Mouse (Mus musculus): ENCODE measurements around the gene Vps37c.

The Vps37c gene

DNA sequence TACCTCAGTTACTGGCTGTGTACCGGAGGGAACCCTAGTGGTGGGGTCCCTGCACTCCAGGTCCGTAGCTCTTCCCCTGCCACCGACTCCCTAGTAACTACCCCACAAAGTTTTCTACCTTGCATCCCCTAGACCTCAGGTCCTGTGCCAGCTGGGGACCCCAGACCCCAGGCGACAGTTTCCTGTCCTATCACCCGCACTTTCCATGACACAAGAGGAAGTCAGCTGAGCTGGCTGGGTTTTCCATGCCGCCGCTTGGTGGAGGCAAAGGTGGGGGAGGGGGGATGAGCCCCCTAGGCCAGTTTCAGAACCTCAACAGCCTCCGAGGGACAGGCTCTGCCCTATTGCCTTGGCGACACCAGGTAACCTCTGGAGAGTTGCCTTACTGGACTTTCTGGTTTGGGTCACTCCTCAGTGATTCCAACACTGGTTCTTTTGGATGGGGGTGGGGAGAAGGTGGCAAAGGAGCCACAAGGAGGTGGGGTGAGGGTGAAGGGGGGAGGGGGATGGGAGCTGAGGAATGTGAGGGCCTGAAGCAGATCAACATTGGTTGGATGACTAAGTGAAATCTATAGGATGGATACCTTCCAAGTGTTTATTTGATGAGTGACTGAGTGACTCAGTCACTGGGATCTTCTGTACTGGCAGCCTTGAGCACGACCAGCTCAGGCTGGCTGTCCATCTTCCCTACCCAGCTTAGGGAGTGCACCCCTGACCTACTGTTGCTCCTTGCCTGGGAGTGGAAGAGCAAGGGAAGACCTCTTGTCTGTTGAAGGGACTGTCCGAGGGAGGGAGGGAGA lies 52.3 kb downstream of the Vps37c start:
- no peak for DNase-seq (ENCODE audit: low read depth, low spot score)

DNA sequence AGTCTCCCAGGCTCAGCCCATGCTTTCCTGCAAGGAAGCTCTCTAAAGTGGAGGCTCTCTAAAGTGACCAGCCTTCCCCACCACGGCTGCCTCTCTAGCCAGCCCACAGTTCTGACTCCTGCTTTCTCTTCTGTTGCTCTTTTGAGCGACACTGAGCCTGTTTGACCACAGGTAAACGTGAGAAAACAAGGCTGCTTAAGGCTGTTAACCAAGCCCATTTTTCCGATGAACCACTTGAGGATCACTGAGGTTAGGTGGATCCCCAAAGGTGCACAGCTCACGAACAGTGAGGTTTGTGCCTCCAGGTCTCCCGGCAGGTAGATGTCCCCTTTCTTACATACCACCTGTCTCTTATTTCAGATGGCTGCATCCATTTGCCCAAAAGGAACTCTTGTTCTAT lies 53.6 kb downstream of the Vps37c start:
- DNase-seq (ENCODE audit: low read depth, low spot score), result no peak

DNA sequence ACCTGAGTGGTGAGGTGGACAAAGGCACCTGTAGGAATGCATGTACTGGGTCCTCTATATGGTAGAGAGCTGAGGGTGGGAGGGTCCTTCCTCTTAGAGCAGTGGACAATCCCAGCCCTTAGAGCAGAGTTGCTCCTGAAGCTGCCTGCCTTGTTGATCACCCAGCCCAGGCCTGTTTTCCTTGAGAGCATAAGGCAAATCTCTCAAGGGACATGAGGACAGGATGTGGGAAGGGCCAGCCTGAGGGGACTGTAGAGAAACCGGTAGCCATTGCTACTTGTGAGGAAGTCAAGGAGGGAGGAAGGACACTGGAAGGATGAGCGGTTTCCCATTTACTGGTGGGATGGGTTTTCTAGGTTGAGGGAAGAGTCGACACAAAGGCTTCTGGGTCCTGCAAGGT lies 54.0 kb downstream of the Vps37c start:
- DNase-seq (ENCODE audit: low read depth, low spot score), result no peak

DNA sequence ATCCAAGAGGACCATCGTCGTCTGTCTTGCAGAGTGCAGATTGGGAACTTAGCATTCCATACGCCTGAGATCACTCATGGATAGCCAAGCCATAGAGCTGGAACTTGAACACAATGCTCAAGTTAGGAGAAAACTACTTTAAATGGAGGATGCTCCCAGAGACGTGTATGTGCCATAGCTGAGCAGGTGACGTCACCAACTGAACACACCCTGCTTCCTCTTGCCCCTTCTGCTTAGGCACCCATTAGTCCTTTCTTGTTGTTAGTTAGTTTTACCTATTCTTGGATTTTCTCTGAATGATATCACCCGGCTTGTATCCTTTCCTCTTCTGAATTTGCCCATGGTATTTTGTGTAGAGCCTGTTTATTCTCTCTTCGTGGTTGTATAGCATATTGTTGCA lies 58.6 kb downstream of the Vps37c start:
- no peak for DNase-seq (ENCODE audit: low read depth, low spot score)

DNA sequence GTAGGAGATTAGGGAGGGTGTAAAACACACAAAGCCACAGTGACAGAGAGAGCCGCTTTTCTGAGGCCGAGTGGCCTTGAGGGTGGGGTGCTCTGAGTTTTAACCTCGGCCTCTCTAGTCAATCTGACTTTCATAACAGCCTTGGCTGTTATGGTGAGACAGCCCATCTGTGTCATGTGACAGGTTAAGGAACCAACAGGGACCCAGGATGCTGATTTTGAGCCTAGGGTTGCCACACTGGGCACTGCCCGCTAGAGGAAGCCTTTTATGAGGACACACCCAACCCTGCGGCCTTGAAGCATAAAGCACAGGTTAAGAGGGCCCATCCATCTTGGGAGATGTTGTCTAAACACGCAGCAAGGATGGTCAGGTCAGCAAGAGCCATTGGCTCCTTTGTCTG lies 59.2 kb downstream of the Vps37c start:
- DNase-seq (ENCODE audit: low read depth, low spot score), result no peak

DNA sequence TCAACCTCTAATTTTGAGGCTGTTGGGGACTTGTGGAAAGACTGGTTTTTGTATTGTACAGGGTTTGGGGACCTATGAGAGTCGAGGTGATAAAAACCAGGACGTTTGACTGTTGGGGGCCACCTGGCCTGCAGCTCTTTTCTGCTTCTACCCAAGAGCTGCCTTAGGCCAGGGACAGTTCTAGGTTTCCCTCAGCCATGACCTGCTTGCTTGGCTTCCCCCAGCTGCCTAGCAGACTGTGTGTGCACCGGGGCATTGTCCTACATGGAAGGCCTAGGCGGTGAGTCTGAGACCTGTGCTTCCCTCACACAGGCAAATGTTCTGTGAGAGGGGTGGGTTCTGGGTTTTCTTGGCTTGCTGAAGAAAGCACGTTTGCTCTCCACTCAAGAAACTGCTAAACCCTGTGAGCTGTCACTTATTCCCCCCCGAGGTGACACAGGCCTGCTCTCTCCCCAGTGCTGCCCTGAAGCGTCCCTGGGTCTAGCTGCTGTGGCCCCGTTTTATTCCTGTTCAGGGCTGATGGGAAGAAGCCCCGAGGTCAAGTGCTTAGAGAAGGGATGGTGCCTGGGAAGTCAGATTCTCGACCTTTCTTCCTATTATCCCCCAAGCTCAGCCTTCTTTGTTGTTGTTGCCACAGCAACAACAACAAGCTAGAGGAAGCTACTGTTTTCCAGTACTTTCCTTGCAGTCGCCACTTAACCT lies 60.0 kb downstream of the Vps37c start:
- peak; percentile 21 for DNase-seq (ENCODE audit: low read depth, low spot score)

DNA sequence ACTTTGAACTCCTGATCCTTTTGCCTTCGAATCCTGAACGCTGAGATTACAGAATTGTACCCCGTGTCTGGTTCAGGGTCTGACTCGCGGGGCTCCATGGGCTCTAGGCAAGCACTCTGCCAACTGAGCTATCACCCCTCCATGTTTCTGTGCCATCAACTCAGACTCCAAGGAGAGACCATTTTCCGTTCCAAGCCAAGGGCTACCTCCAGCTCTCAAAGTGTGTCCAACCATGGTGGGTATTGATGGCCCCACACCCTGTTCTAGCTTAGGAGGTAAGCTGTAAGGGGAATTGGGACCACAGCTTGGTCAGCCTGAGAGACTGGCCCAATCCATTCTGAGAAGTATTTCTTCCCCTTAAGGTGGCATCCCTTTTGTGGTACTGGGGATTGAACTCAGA lies 60.8 kb downstream of the Vps37c start:
- no peak for DNase-seq (ENCODE audit: low read depth, low spot score)

DNA sequence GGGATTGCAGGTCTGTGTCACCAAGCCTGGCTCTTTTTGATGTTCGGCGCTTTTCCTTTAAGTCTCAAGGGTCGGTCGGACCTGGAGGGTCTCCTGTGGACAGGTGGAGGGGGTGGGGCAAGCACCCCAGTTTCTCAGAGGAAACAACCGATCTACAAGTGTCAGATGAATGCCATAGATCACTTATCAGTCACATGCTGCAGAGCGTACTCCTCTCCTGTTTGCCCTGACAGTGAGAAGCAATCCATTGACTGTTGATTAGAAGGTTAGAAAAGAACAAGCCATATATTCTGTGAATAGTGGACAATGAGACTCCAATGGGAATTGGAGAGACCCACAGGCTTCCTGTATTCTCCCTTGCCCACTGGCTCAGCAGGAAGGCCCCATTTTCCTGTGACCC lies 61.6 kb downstream of the Vps37c start:
- DNase-seq (ENCODE audit: low read depth, low spot score), result no peak

DNA sequence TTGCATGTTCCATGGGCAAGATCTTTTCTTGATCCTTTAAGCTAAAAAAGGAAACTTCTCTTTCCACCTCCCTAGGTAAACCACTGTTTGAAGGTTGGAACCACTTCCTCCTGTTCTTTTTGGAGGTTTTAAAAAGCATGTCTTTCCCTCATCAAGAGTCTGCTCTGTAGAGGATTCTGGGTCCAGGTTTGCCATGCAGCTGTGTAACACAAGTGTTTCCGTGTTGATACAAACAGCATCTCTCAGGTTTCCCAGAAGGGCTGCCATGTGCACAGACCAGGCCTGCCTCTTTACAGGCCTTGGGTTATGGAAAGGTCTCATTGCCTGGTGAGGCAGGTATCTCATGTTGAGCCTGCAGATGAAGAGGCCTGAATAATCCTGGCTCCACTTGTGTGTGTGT lies 63.1 kb downstream of the Vps37c start:
- no peak for DNase-seq (ENCODE audit: low read depth, low spot score)

DNA sequence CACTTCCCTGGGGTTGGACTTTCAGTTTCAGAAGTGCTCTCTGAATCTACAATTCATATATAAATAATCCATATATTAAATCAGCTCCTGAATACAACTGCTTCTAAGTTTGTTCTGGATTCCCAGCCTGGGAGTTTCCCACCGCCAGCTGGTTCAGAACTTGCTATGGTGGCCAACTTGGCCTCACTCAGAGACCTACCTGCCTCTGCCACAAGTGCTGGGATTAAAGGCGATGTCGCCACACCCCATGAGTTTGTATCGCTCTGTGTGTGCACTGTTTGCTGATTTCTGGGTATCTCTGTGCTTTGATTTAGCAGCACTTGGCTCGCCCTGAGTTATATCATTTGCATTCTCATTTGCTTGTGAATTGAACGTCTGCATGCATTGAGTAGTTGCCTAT lies 63.6 kb downstream of the Vps37c start:
- DNase-seq (ENCODE audit: low read depth, low spot score), result no peak

DNA sequence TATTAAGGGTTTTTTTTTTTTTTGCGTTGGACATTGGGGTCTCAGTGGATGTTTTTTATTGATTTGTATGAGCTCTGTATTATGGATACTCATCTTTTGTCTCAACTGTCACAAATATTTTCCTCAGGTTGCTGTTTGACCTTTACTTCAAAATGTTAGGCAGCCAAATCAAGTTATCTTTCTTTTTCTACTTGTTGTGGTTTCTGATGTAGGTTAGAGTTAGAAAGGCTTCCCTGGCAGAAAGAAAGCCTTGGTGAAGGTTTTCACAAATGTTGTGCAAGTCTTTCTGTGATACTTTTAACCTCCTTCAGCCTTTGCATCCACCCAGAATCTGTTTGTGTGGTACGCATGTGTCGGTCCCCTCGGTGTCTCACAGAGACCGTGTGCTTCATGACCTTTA lies 64.1 kb downstream of the Vps37c start:
- DNase-seq (ENCODE audit: low read depth, low spot score), result no peak

DNA sequence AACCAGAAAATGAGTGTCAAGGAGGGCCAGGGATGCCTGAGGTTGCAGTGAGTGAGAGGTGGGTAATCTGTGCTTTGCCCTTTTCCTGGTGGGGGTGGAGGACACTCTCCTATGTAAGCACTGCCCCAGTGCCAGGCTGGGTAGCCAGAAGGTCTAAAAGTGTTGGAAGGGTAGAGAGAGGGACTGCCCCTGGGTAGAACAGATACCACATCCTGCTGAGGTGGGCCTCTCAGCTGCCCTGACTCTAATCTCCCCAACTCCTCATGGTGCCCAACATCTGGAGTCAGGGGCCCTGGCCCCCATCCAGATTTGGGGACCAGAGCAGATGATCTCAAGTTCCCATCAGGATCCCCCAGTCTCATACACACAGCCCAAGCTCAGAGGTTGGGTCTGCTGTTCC lies 68.6 kb downstream of the Vps37c start:
- DNase-seq (ENCODE audit: low read depth, low spot score), result no peak

DNA sequence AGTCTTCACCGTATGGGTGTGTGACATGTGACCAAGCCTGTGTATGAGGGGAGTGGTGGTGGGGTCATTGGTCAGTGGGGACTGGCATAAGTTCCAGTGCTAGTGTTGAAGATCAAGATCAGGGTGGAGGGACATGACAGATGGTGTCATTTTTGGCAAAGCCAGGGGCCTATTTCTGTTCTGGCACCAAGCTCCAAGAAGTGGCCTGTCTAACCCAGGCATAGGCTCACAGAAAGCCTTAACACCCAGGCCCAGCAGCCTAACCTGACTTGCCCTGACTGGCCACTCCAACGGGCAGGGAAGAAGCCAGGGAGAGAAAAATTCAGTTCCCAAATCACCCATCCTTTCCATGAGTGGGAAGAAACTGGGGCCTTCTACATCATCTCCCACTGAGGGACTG lies 69.0 kb downstream of the Vps37c start:
- DNase-seq (ENCODE audit: low read depth, low spot score), result no peak

DNA sequence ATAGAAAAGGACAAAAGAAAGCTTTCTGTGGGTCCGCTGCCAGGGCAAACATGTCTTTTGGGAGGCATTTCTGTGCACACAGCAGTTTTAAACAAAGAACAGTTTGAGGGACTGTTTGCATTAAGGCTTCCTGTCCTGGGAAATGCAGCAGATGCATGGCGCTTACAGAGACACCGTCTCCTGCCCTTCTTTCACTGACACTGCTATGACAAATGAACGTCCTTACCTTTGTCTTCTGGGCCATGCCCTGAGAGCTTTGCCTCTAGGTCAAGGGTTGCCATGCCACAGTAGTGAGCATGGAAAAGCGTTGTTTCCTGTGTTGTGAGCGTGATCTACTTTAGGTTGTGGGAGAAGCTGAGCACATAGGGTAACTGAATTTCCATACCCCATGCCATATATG lies 70.2 kb downstream of the Vps37c start:
- no peak for DNase-seq (ENCODE audit: low read depth, low spot score)

DNA sequence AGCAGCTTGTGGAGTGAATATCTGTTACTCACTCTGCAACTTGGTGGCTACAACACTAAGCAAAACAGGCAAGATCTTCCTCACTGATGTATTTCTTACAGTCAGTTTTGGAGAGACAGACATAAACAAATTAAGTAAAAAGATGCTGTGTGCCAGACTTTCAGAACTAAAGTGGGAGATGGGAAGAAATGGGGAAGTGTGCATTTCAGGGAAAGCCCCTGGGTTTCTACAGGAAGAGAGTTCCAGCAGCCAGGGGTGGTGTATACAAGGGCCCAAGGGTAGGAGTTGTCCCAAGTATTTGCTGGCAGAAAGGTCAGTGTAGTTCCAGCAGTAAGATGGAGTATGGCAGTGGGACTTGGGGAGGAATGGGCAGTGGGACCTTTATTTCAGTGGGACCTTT lies 71.0 kb downstream of the Vps37c start:
- DNase-seq (ENCODE audit: low read depth, low spot score), result no peak

DNA sequence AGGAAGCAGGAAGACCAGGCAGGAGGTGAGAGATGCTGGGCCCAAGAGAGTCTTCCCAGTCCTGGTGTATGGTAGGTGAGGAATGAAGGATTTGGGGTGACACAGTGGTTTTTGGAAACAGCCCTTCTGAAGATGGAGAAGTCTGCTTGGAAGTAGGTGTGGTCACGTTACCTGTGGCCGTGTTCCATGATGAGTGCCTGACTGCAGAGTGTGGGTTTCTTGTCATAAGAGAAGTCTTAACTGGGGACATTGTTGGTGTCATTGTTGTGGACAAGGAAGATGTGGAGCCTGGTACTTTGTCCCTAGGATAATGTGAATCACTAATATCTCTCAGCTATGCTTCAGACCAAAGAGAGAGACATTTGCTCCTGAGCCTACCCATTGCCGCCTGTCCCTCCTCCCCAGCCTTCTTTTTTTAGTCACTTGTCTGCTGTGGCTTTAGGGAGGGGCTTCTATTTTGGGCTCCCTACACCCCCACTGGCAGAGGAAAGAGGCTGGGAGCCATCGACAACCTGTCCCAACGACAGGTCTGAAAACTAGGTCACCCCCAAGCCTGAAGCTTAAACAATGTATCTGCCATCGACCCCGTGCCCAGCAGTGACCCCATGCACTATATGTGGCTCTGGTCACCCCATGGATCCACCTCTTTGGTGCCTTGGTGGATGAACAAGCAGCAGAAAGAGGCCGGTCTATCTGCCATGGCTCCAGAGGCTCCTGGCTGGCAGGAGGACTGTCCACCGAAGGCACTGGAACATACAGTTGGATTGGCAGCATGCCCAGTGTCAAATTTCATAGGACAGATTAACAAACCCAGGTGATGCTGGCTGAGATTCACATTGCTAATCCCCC lies 71.7 kb downstream of the Vps37c start:
- no peak for DNase-seq (ENCODE audit: low read depth, low spot score)

DNA sequence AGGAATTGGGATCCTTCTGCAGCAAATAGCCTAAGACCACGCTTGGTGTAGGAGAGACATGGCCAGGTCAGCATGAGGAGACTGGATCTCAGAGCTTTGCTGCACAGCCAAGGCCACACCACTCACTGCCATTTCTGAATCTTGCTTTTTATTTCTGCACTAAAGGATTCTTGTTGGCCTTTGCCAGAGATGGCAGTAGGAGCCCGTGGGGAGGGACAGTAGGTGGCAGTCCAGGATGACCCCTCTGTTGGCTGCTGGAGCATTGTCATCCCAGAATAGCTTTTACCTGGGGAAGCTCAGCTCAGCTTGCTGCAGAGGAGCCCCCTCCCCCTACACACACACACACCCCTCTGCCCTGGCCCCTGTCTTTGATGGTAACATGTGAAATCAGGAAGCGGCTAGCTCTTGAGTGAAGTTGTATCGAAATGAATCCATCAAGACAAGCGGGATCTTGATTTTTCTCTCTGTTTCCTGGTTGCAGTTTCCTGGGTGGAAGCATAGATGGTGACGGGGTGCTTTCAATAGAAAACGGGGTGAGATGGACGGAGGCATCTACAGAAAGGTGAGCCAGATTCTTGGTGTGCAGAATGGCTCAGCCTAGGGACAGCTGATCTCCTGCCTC lies 73.4 kb downstream of the Vps37c start:
- no peak for DNase-seq (ENCODE audit: low read depth, low spot score)

DNA sequence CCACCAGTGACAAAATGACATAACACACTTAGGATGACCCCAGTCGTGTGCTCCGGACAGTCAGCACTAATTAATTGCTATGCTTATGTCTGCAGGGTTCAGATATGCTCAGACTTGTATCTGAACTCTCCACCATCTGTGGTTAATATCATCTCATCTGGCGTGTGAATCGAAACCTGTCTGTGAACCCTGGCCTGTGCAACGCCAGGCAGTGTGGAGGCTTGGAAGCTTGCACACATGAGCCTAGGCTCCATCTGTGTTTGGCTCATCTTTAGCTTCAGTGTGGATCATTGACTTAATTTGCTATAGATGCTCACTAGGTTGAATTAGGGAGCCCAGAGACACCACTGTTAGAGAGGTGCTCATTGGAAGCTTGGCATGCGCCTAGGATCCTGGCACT lies 73.9 kb downstream of the Vps37c start:
- DNase-seq (ENCODE audit: low read depth, low spot score), result no peak

DNA sequence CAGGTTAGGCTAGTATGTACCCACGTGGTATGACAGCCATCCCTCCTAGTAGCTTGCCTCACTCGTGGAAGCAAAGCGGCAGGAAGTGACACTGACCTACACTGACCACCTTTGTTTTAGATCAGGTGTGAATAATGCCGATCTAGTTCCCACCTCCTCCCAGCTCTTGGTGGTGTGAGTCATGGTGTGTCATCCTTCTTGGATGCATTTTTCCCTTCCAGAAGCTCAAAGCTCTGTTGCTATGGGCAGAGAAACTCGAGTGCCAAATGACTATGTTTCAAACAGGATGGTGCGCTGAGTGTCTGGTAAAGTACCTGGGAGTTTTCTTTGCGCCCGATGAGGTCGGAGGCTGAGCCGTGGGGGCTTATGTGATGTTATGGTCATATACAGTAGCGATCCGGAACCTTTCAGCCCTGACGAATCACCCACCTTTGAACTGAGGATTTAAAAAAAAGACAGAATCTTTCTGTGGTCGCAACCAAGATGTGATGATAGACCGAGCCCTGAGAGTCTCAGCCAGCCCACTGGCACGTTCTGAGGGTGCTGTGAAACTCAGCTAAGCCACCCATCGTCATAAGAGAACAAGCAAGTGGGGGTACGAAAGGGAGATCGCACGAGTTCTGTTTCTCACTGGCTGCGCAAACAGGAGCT lies 75.0 kb downstream of the Vps37c start:
- no peak for DNase-seq (ENCODE audit: low read depth, low spot score)

Measured in R1 (cell line).